Mouse (Mus musculus) heart, postnatal 0 days (tissue): ENCODE data around the gene A230050P20Rik.

Experiments used
- CTCF ChIP-seq: IDR thresholded peaks from 2 replicates; pipeline ENCODE4 v1.5.1; 2016; ENCODE audit warnings: antibody characterized with exemption, control low read depth, low read depth
- EP300 ChIP-seq: IDR thresholded peaks from 2 replicates; pipeline ENCODE4 v1.6.1; 2016; ENCODE audit warnings: antibody characterized with exemption, low read depth

DNA sequence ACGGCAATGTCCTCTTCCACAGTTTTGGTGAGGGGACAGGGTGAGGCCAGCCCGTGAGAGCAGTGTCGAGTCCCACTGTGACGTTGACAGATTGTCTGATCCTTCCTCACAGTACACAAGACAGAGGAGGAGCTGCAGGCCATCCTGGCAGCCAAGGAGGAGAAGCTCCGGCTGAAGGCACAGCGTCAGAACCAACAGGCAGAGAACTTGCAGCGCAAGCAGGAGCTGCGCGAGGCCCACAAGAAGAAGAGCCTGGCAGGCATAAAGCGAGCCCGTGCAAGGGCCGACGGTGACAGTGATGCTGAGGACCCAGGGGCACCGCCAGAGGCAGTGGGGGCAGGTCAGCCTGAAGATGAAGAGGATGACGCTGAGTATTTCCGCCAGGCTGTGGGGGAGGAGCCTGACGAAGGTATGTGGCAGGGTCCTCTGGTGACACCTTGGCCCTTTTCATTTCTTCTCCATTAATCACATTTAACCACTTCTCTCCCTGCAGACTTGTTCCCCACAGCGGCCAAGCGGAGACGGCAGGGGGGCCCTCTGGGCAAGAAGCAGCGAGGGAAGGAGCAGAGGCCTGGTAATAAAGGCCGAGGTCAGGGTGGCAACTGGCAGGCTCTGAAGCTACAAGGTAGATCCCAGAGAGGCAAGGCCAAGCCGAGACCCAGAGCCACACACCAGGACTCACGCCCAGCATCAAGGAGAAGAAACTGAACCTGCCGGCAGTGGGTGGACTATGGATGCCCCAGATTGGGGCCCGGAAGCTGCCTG is 23.1 kb downstream of the A230050P20Rik start:
- TF ChIP-seq CTCF (no peak), EP300 (no peak)
